Mouse (Mus musculus) brain, adult 2 months (tissue): ENCODE results near the gene Cdr2l.
A peak's percentile ranks its signal among the peaks of the same experiment; 100 is the strongest.

Experiments used
- DNase-seq: peaks from one replicate; pipeline ENCODE4 v3.0.0; 2011; ENCODE audit warnings: low read depth, low spot score

Cdr2l gene

DNA sequence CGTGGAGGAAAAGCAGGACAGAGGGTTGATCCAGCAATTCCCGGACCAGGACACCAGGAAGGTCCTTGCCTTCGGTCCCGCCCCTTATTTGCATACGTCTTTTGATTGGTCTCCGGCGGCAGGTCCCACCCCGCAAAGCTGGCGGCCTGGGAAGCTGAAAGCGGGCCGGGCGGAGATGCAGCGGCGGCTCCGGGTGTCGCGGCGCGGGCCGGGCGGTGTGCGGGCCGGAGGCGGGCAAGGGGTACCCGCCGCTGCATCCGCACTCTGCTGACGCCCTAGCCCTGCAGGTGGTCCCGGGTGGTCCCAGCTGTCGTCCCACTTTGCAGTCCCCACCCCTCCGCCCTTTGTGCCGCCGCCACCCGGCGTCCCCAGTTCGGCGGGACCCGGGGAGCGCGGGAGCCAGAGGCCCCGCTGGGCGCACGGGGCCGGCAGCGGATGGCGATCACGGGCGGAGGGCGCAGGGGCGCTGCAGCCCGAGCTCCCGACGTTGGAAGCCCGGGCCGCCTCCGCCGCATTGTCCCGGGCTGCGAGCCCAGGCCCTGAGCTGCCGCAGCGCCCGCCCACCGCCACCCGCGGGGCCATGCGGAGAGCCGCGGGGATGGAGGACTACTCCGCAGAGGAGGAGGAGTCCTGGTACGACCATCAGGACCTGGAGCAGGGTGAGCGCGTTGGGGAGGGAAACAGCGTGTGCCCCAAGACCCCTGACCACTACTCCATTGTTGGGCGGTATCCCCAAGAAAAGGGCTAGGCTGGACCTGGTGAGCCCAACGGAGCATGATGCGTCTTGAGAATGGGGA, at the start of gene Cdr2l:
Gene Cdr2l (plus strand): TSS at position 174 of the 797 bp plus-strand sequence.
- peak; percentile 97 for DNase-seq

DNA sequence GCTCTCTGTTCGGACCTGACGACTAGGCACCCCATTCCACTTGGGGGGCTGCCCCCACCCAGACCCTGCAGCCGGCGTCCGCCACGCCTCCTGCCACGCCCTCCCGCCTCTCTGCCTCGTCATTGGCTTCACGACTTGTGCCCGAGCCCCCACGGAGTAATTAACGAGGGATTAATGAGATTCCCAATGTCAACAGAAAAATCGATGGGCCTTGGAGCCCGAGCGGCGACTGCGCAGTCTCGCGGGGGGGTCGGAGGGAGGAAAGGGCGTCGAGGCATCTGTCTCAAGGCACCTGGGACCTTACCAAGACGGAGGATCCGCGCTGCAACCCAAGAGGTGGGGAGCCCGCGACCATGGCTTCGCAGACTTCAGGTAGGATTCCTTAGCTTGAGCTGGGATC, 47.2 kb upstream of the Cdr2l start, which contains the start of gene Otop3:
Gene Otop3 (plus strand): TSS at position 201 of the 400 bp plus-strand sequence.
- DNase-seq, result no peak

DNA sequence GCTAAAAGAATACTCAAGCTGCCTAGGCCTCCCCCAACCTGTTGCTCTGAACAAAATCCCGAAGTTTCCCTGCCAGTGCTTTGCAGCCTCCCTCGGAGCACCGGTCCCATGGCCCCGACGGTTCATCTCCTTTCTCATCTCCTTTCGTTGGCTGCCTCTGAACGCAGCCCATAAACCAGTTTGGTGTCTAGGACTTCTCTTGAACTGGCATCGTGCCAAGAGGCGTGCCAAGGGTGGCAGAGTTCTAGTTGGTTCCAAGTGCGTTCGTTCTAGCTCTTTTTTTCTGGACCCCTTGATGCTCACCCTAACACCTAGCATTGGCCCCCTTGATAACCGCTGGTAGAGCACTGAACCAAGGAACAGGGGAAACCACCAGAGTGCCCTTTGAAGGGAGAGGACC, 46.5 kb upstream of the Cdr2l start:
- no peak for DNase-seq

DNA sequence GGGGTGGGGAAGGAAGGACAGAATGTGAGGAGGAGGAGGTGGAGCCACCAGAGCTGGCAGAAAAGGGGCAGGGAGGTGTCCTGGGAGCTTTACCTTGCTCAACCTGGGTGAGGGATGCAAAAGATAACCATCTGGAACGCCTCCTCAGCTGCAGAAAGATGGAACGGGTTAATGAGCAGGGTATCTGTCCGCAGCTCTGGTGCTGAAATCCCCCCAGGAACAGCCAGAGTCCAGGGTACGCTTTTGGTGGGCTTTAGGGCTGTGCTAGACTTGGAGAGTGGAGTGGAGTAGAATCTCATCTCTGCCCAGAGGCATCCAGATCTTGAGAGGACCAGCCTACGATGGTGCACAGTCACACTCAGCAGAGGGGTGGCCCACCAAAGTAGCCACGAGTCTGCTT, 45.6 kb upstream of the Cdr2l start:
- DNase-seq, result no peak

DNA sequence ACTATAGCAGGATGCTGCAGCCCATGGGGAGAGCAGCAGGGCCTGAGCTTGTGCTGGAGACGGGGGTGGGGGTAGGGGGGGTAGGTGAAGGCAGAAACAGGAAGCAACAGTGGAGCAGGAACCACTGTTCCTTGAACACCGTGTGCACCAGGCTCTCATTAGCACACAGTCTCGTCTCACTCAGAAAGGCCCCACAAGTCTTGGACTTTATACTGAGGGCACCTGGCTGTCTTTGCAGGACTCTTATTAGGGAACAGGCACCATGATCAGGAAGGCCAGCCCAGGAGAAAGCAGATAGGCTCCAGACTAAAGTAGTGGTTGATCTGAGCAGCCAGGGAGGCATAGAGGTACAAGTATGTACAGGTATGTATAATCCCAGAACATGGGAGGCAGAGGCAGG, 44.4 kb upstream of the Cdr2l start:
- DNase-seq, result no peak

DNA sequence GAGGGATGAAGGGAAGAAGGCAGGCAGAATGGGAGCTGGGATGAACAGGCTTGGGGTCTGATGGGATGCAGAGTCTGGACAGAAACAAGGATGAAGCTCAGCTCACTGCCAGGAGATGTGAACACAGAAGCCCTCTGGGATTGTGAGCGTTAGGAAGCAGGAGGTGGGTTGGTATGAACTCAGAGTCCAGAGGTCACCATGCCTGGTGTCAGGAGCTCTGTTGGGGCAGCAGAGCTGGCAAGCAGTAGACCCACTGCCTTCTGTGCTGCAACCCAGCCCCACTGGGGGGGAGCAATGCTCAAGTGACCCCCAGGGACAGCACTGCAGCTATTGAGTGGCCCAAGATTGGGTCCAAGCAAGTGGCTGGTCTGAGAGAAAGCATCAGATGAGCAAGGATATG, 43.9 kb upstream of the Cdr2l start:
- no peak for DNase-seq

DNA sequence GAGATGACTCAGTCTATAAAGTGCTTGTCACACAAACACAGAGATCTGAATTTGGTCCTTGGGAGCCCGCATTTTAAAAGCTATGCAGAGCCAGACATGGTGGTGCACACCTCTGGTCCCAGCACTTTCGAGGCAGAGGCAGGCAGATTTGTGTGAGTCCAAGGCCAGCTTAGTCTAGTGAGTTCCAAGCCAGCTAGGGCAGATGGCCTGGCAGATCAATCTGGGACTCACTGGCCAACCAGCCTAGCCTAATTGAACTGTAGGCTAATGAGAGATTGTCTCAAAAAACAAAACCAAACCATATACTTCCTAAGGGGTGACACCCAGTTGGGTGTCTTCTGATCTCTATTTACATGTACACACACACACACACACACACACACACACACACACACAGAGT, 40.5 kb upstream of the Cdr2l start:
- peak; percentile 34 for DNase-seq

DNA sequence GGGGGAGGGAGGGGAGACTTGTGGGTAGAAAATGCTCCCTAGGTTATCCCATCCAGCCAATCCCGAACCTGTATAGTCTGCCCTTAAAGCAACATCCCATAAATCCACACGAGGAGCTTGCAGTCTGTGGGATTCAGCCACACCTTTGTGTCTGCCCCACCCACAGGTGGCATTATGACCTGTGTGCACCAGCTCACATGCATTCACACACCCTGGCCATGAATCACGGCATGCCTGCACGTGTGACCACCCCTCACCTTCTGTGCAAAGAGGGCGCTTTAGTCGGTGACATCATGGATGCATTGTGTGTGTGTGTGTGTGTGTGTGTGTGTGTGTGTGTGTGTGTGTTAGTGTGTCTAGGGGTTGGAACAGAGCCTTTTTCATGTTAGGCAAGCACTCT, 39.9 kb upstream of the Cdr2l start:
- DNase-seq, result no peak

DNA sequence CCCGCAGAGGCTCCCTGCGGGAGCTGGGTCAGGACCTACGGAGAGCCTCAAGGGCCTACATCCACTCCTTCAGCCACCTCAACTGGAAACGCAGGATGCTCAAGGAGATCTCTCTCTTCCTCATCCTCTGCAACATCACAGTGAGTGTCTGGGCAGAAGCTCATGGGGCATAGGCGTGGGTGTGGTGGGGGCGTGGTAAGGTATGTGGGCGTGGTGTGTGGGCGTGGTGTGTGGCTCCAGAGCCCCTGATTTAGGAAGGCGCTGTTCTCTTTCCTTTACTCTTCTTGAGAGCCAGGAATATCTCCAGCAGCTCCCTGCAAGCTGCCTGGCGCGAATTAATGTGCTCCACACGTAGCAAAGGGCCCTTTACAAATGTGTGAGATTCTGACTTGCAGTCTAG, 36.7 kb upstream of the Cdr2l start:
- peak; percentile 39 for DNase-seq

DNA sequence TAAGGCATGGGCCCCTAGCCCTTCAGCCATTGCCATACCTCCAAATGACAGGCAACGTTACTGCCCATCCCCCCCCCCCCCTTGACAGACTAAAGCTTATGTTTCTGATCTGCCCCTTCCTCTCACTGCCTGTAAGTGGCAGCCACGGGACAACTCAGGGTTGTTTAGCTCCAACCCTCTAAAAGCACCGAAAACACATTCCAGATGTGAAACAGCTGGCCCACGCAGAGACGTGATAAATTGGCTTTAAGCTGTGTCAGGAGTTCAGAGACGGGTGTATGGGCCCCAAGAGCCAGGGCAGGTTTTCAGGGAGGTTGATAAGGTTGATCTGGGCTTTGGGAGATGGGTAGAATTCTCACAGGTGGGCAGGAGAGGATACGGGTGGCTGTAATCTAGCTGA, 36.2 kb upstream of the Cdr2l start:
- no peak for DNase-seq

DNA sequence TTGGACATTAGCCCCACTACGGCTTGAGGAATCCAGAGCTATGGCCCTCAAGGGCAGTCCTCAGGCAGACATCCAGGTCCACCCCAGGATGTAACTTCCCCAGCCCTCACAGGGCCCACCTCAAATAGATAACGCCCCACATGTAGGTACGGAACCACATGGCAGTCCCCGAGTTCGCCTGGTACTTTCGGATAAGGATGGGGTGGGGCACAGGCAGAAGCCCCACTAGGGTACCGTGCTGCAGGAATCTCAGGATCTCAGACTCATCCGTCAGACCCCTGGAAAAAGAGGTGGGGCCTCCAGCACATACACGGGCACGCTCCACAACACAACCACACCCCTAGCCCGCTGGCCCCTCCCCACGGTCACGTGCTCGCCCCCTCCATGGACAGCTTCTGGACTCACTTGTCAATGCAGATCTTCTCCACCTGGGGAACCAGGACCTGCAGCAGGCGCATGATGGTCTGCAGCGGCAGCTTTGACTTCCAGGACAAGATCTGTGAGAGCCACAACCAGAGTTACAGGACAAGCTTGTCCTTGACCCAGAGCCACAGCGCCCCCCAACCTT, 33.0 kb upstream of the Cdr2l start:
- no peak for DNase-seq

DNA sequence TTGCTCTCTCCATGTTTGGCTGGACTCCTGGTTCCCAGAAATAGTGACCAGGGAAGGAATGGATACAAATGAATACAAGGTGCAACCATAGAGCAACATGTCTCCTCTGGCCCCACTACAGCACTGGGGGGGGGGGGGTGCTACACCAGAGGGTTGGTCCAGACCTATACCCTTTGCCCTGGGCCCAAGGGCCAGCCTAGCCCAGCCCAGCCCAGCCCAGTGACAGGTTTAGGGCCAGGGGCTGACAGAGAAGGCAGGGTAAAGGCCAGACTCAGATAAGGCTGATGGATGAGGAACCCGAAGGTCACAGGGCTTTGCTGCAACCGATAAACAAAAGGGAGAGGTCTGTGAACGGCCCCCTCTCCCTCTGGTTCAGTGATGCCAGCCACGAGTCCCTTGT, 31.7 kb upstream of the Cdr2l start:
- DNase-seq, result no peak

DNA sequence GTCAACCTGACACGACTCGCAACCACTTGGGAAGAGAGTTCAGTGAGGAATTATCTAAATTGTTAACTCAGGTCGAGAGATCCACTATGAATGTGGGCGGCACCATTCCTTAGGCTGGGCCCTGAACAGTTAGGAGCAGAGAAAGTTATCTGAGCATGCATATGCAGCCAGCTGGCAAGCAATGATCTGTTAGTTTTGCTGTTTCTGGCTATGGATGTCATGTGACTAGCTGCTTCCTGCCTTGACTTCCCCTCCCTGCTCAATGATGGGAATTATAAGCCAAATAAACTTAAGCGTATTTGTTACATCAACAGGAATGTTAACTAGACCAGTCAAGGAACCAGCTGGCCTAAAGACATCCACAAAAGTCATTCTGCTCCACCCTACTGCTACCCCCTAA, 28.3 kb upstream of the Cdr2l start:
- no peak for DNase-seq

DNA sequence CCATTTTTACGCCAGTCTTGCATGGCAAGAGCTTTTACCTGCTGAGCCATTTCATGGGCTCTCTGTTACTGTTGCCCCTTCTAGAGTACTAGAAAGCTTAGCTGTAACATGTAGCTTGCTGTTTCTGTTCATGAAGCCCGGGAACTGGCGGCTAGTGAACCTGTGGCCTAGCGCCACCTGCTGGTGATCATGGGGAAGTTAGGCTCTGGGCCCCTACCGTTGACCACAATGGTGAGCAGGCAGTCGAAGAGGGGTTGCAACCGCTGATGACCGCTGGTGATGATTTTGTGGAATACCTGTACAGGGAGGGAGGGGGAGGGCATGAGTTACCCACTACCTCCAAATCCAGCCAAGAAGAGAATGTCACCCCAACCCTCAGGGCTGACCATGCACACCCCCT, 27.5 kb upstream of the Cdr2l start:
- DNase-seq, result peak; percentile 86

DNA sequence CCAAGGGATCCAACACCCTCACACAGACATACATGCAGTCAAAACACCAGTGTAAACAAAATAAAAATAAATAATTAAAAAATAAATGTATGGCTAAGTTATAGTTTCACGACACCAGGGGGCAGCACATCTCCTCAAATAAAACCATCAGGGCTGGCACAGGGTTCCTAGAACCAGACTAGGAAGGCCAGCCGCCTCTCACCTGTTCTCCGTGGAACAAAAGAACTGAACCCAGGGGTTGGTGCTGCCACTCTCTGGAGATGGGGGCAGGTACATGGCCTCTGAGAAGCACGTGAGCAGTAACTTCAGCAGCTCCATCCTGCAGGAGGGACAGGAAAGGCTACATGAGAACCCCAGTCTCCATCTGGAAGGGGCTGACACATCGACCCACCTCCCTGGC, 23.2 kb upstream of the Cdr2l start:
- peak; percentile 94 for DNase-seq

DNA sequence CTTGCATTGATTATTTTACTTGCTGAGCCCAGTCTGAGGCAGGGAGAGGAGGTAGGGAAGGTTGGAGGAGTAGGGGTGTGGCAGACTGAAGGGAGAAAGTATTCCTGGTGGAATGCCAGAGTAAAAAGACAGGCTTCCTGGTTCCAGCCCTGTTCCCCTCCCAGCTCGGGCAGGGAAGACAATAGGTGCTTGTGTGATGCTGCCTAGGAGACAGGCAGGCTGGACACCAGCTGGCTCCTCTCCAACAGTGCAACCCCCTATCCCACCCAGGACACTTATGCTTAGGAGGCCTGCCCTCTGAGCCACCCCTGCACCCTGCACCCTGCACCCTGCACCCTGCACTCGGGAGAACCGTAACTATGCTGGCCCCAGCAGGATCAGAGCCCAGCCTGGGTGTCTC, 22.4 kb upstream of the Cdr2l start:
- DNase-seq, result peak; percentile 57

DNA sequence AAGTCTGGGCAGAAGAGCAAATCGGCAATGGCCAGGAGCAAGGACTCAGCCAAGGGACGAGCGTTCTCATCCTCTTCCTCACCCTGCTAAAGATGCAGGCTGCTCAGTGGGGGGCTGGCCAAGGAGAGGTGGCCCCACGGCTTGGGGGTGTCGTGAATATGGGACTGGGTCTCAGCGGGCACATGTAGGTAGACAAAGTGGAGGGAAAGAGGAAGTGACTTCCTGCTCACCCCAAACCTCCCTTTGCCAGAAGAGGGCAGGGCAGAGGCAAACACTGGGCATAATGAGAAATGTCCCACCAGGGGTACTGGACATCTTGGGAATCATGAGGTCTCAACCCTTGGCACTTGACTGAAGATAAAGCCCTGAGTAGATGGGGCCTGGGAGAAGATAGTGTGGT, 22.0 kb upstream of the Cdr2l start:
- no peak for DNase-seq

DNA sequence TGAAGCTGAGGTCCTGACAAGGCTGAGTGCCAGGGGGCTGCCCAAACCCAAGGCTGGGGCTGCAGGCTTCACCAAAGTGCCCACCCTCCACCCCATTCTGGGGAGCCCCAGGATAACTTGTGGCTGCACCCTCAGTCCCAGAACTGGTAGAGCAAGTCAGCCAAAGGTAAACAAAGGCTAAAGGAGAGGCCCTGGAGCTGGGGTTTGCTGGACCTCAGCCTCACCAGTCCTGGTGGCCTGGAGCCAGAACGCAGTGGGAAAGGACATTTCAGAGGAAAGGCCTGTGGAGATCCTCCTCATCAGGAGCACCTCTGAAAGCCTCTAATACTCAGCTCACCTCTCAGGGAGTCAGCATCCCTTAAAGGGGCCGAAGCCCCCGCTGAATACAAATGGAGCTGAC, 17.6 kb upstream of the Cdr2l start:
- DNase-seq, result no peak

DNA sequence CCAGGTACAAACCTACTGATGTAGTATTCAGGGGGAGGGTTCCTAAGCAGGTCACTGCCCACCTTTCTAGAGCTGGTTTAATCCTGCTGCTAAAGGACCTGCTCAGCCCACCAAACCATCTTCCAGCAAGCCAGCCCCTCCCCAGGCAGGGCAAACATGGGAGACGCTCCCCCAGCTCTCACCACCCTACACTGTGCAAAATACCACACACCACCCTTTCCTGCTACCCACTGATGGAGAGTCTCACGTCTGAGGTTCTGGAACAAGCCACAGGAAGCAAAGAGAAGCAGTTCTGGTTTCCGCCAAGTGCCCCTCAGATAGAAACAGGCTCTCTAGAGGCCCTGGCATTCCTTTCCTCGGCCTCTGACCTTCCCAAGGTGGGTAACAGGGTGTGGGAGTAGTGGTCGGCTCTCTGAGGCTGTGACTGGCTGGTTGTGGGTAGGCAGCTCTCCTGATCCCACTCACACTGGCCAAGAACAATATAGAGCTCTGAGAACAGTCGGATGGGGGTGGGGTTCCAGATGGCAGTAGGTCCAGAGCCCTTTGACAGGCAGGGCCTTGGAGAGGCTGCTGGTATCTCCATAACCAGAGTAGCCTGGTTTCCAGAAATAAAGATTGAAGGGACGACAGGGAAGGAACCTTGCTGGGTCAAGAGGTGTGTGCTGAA, 15.5 kb upstream of the Cdr2l start:
- DNase-seq, result no peak

DNA sequence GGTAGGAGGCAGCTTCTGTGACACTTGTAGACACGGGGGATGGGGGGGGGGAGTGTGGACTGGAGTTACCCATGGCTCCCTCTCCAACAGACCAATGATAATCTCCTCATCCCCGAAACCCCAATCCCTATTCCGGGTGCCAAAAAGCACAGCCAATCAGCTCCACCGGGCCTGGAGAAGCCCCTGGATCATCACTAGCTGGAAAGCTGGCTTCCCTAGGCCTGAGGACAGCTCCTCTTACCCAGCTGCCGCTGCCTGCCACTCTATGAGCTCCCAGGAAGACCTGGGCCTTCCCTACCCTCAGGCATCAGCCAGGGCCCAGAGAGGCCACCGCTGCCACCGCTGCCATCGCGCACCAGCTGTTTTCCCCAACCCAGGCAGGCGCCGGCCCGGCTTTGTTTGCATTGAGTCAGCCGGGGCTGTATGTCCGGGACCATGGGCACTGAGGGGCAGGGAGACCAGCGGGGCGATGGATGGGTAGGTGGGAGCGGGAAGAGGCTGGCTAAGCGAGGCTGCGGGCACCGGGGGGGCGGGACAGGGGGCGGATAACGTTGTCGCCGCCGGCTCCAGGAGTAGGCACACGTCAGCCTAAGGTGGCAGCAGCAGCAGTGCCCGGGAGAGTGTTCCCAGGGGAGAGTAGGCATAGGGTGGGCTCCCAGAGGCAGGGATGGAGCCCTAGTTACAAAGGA, 14.9 kb upstream of the Cdr2l start:
- DNase-seq, result peak; percentile 95

DNA sequence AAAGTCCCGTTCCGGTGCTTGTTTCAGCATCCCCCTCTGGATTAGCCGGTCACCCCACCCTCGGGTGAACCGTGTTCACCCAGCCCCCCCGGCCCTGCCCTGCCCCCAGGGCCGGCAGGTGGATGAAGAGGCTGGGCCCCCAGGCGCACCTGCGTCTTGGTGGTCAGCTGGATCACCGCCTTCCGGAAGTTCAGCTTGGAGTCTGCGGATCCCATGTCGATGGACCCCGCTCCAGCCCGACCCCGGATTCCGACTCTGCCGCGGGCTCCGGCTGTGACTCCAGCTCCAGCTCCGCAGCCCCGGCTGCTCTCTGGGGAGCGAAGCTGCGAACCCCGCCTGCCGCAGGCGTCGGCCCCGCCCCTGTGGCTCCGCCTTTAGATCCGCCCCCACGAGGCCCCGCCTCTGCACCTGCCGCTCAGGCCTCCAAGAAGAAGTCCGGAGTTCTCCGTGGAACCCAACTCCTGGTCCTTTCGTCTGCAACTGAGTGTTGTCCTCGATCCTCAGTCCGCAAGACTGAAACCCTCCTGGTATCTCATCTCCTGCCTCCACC, 14.2 kb upstream of the Cdr2l start, which contains the start of gene Hid1:
Gene Hid1 (minus strand): TSS at position 362 of the 550 bp plus-strand sequence.
- peak; percentile 95 for DNase-seq

DNA sequence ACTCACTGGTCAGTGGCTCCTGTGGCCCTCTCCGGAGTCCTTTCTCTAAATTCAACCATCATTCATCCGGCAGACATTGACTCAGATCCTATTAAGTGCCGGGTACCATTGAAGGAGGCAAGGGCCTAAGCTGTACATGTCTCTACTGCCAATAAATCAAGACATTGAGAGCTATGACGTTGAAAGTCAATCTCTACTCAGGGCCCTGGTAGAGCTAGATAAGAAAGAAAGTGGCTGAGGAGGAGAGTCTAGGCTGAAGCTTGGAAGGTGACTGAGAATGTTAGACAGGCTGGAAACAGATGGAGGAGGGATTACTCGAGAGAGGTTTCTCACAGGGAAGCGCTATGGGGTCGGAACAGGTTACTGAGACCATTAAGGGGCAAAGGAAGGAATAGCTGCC, 11.3 kb upstream of the Cdr2l start:
- DNase-seq, result no peak
